ENCODE assay signal across 10 mouse cellular contexts in genomic region chr1:38934668-38935067, GRCm38 (mm10). TPM values are rescaled to one million over a fixed set of nuclear protein-coding genes. Genes with fewer than 3 reads are reported as not detected.
A peak's percentile ranks its signal among the peaks of the same experiment; 100 is the strongest.
DNase-seq lines count a peak whose midpoint lies in the region; ATAC-seq and TF ChIP-seq lines count a peak whose summit lies in the region.
"Had no signal": no experiment of that assay in that cellular context is flagged by ENCODE, and none has a peak within 500 bp of the region (broad histone marks: within the 10 kb centered on the region; RNA-seq: fewer than 3 reads in every experiment).

No protein-coding gene starts in this region.

- ATAC-seq in forebrain, embryonic 14.5 days, result no peak
- ATAC-seq in forebrain, embryonic 16.5 days, result no peak
- ATAC-seq in midbrain, embryonic 15.5 days (replicated peaks), result no peak

- no peaks in the 10 kb centered on the region for H3K4me1 ChIP-seq in forebrain, embryonic 14.5 days (ENCODE audit: control insufficient read depth, insufficient read depth, low read length)
- H3K4me1 ChIP-seq in forebrain, embryonic 16.5 days (replicated peaks; ENCODE audit: control insufficient read depth, insufficient read depth, low read length), result no peaks in the 10 kb centered on the region
- H3K4me1 ChIP-seq in midbrain, embryonic 10.5 days, result no peaks in the 10 kb centered on the region
- H3K4me1 ChIP-seq in midbrain, embryonic 15.5 days, result no peaks in the 10 kb centered on the region
- no peaks in the 10 kb centered on the region for H3K4me1 ChIP-seq in limb, embryonic 10.5 days
- H3K4me1 ChIP-seq: hindbrain, embryonic 15.5 days had no signal

- peak; percentile 22 for DNase-seq in forebrain, embryonic 14.5 days (ENCODE audit: low spot score)
- DNase-seq in midbrain, embryonic 10.5 days (ENCODE audit: low spot score), result peak; percentile 18
- DNase-seq in brain, embryonic 14.5 days (ENCODE audit: low read depth), result peak; percentile 24
- DNase-seq in limb, embryonic 10.5 days (ENCODE audit: low spot score), result peak; percentile 34
- peak; percentile 62 for DNase-seq in thymus, postnatal 4 days
- DNase-seq in layer of hippocampus, adult 9-11 months, result no peak

- H3K9me3 ChIP-seq in forebrain, embryonic 14.5 days (replicated peaks; ENCODE audit: control insufficient read depth, low read length), result no peaks in the 10 kb centered on the region
- no peaks in the 10 kb centered on the region for H3K9me3 ChIP-seq in forebrain, embryonic 16.5 days (ENCODE audit: control insufficient read depth, low read length)
- H3K9me3 ChIP-seq in midbrain, embryonic 10.5 days (replicated peaks), result no peaks in the 10 kb centered on the region
- no peaks in the 10 kb centered on the region for H3K9me3 ChIP-seq in midbrain, embryonic 15.5 days
- H3K9me3 ChIP-seq in limb, embryonic 10.5 days (replicated peaks), result no peaks in the 10 kb centered on the region
- H3K9me3 ChIP-seq: hindbrain, embryonic 15.5 days had no signal

- no peak overlapping the region for H3K4me3 ChIP-seq in forebrain, embryonic 14.5 days (ENCODE audit: low read depth, low read length)
- no peak overlapping the region for H3K4me3 ChIP-seq in forebrain, embryonic 16.5 days (replicated peaks; ENCODE audit: low read length)
- H3K4me3 ChIP-seq in midbrain, embryonic 10.5 days, result no peak overlapping the region
- no peak overlapping the region for H3K4me3 ChIP-seq in midbrain, embryonic 15.5 days
- no peak overlapping the region for H3K4me3 ChIP-seq in limb, embryonic 10.5 days
- H3K4me3 ChIP-seq: hindbrain, embryonic 15.5 days; myocyte had no signal

- no peak overlapping the region for H3K9ac ChIP-seq in forebrain, embryonic 14.5 days (ENCODE audit: low read length)
- no peak overlapping the region for H3K9ac ChIP-seq in forebrain, embryonic 16.5 days (replicated peaks; ENCODE audit: low read depth, low read length)
- no peak overlapping the region for H3K9ac ChIP-seq in midbrain, embryonic 15.5 days
- H3K9ac ChIP-seq: hindbrain, embryonic 15.5 days had no signal

- no peak for TF ChIP-seq POLR2A in brain, embryonic 14.5 days (IDR thresholded peaks at IDR 0.05; ENCODE audit: borderline replicate concordance, extremely low read depth, insufficient read depth, insufficient read length, poor library complexity, severe bottlenecking)

- H3K4me2 ChIP-seq in forebrain, embryonic 14.5 days (ENCODE audit: low read length), result no peak overlapping the region
- no peak overlapping the region for H3K4me2 ChIP-seq in forebrain, embryonic 16.5 days (ENCODE audit: low read length)
- no peak overlapping the region for H3K4me2 ChIP-seq in midbrain, embryonic 15.5 days
- H3K4me2 ChIP-seq: hindbrain, embryonic 15.5 days had no signal

- WGBS in forebrain, embryonic 14.5 days, result 30% methylated on average over 5 of the region's 5 CpGs
- 30% methylated on average over 5 of the region's 5 CpGs for WGBS in forebrain, embryonic 16.5 days
- WGBS in midbrain, embryonic 10.5 days, result 40% methylated on average over 5 of the region's 5 CpGs
- WGBS in midbrain, embryonic 15.5 days, result 31% methylated on average over 5 of the region's 5 CpGs
- WGBS in limb, embryonic 10.5 days, result 38% methylated on average over 5 of the region's 5 CpGs

- H3K27me3 ChIP-seq in forebrain, embryonic 14.5 days (replicated peaks; ENCODE audit: control insufficient read depth, insufficient read depth, low read length), result no peaks in the 10 kb centered on the region
- H3K27me3 ChIP-seq in forebrain, embryonic 16.5 days (replicated peaks; ENCODE audit: control insufficient read depth, insufficient read depth, low read length), result no peaks in the 10 kb centered on the region
- no peaks in the 10 kb centered on the region for H3K27me3 ChIP-seq in midbrain, embryonic 10.5 days (ENCODE audit: low read depth, poor library complexity, severe bottlenecking)
- H3K27me3 ChIP-seq in midbrain, embryonic 15.5 days (replicated peaks), result no peaks in the 10 kb centered on the region
- no peaks in the 10 kb centered on the region for H3K27me3 ChIP-seq in limb, embryonic 10.5 days (ENCODE audit: low read depth, poor library complexity, severe bottlenecking)
- H3K27me3 ChIP-seq: hindbrain, embryonic 15.5 days had no signal

- peak; percentile 56; the same call in 1 of the 2 replicates for TF ChIP-seq CTCF in brain, embryonic 14.5 days (IDR thresholded peaks at IDR 0.05; ENCODE audit: borderline replicate concordance, extremely low read depth, insufficient read depth, insufficient read length)

- H3K27ac ChIP-seq in forebrain, embryonic 14.5 days (ENCODE audit: low read depth, low read length), result no peak overlapping the region
- H3K27ac ChIP-seq in forebrain, embryonic 16.5 days (ENCODE audit: low read length), result no peak overlapping the region
- no peak overlapping the region for H3K27ac ChIP-seq in midbrain, embryonic 10.5 days (replicated peaks)
- H3K27ac ChIP-seq in midbrain, embryonic 15.5 days, result no peak overlapping the region
- H3K27ac ChIP-seq in limb, embryonic 10.5 days, result no peak overlapping the region
- H3K27ac ChIP-seq: hindbrain, embryonic 15.5 days had no signal

- H3K36me3 ChIP-seq in forebrain, embryonic 14.5 days (ENCODE audit: control insufficient read depth, insufficient read depth, low read length), result no peaks in the 10 kb centered on the region
- H3K36me3 ChIP-seq in forebrain, embryonic 16.5 days (ENCODE audit: control insufficient read depth, insufficient read depth), result no peaks in the 10 kb centered on the region
- no peaks in the 10 kb centered on the region for H3K36me3 ChIP-seq in midbrain, embryonic 10.5 days
- H3K36me3 ChIP-seq in midbrain, embryonic 15.5 days (replicated peaks), result no peaks in the 10 kb centered on the region
- no peaks in the 10 kb centered on the region for H3K36me3 ChIP-seq in limb, embryonic 10.5 days
- H3K36me3 ChIP-seq: hindbrain, embryonic 15.5 days had no signal

RNA-seq across cellular contexts. Expression of gene Nms, which starts 4.3 kb away (rescaled TPM):
- 0.37 and 0.53 TPM in 2 replicates for polyA plus RNA-seq in forebrain, embryonic 14.5 days (2014; fragmentation: Nextera tagmentation; extraction: Ambion mirVana)
- polyA plus RNA-seq in forebrain, embryonic 16.5 days (2015; fragmentation: Nextera tagmentation; extraction: Ambion mirVana), result 0.37 TPM in 2 replicates
- not detected in 2 replicates for polyA plus RNA-seq in midbrain, embryonic 10.5 days (2016; fragmentation: Nextera tagmentation; extraction: Ambion mirVana)
- polyA plus RNA-seq in midbrain, embryonic 15.5 days (2015; fragmentation: Nextera tagmentation; extraction: Ambion mirVana), result 0.26 TPM in 1 of 2 replicates, not detected in the other
- 0.06 and 0.26 TPM in 2 replicates for polyA plus RNA-seq in brain, embryonic 14.5 days (2012; rRNA removed)
- not detected in 2 replicates for polyA plus RNA-seq in limb, embryonic 10.5 days (2016; fragmentation: Nextera tagmentation; extraction: Ambion mirVana)
- polyA plus RNA-seq: myocyte had no signal

RNA-seq across cellular contexts. Expression of gene Chst10, which starts 36.7 kb away (rescaled TPM):
- polyA plus RNA-seq in forebrain, embryonic 14.5 days (2014; fragmentation: Nextera tagmentation; extraction: Ambion mirVana), result 48.7 and 58.2 TPM in 2 replicates
- 47.1 and 55.8 TPM in 2 replicates for polyA plus RNA-seq in forebrain, embryonic 16.5 days (2015; fragmentation: Nextera tagmentation; extraction: Ambion mirVana)
- polyA plus RNA-seq in midbrain, embryonic 10.5 days (2016; fragmentation: Nextera tagmentation; extraction: Ambion mirVana), result 12.6 and 17.0 TPM in 2 replicates
- polyA plus RNA-seq in midbrain, embryonic 15.5 days (2015; fragmentation: Nextera tagmentation; extraction: Ambion mirVana), result 65.1 and 65.9 TPM in 2 replicates
- polyA plus RNA-seq in brain, embryonic 14.5 days (2012; rRNA removed), result 18.8 and 38.2 TPM in 2 replicates
- polyA plus RNA-seq in limb, embryonic 10.5 days (2016; fragmentation: Nextera tagmentation; extraction: Ambion mirVana), result 6.2 and 7.0 TPM in 2 replicates
- polyA plus RNA-seq: myocyte had no signal

RNA-seq across cellular contexts. Expression of gene Pdcl3, which starts 50.7 kb away (rescaled TPM):
- 156 and 168 TPM in 2 replicates for polyA plus RNA-seq in forebrain, embryonic 14.5 days (2014; fragmentation: Nextera tagmentation; extraction: Ambion mirVana)
- polyA plus RNA-seq in forebrain, embryonic 16.5 days (2015; fragmentation: Nextera tagmentation; extraction: Ambion mirVana), result 175 and 182 TPM in 2 replicates
- polyA plus RNA-seq in midbrain, embryonic 10.5 days (2016; fragmentation: Nextera tagmentation; extraction: Ambion mirVana), result 164 and 166 TPM in 2 replicates
- 147 TPM in 2 replicates for polyA plus RNA-seq in midbrain, embryonic 15.5 days (2015; fragmentation: Nextera tagmentation; extraction: Ambion mirVana)
- 68.0 and 71.8 TPM in 2 replicates for polyA plus RNA-seq in brain, embryonic 14.5 days (2012; rRNA removed)
- polyA plus RNA-seq in limb, embryonic 10.5 days (2016; fragmentation: Nextera tagmentation; extraction: Ambion mirVana), result 148 and 150 TPM in 2 replicates
